Mouse (Mus musculus): ENCODE results near the gene Gm49405. TPM values are rescaled to one million over a fixed set of nuclear protein-coding genes. Genes with fewer than 3 reads are reported as not detected.
A peak's percentile ranks its signal among the peaks of the same experiment; 100 is the strongest.

Gene Gm49405
- polyA plus RNA-seq, 1 experiment from 2014 or later: 4.9 TPM

DNA sequence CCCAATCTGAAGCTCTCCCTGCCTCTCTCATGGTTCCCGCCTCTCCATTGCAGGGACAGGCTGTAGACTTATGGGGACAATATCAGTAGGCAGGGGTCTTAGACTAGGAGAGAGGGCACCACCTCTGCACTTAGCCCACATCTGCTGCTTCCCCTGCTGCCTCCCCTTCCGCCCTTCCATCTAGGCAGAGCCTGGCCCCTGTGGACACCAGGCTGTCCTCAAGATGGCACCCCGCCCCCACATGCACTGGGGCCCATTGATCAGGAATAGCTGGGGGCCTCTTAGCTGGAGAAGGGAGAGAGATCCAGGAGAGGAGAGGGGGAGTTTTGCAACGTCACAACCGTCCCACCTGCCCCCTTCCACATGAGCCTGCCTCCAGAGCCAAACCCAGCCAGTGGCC, 8.0 kb upstream of the Gm49405 start, which contains the start of gene Tbx10:
Gene Tbx10, plus strand, starts transcription at position 337 of the 400 bp plus-strand sequence.
- 48% methylated on average over 5 of the region's 5 CpGs for WGBS
- no peak within 1 kb of the TSS for H3K4me3 ChIP-seq (ENCODE audit: low read depth, low read length)
- no peaks in the 10 kb centered on the region for H3K9me3 ChIP-seq (ENCODE audit: control insufficient read depth, low read length)
- no peaks in the 10 kb centered on the region for H3K27me3 ChIP-seq (ENCODE audit: control insufficient read depth, insufficient read depth, low read length)
- H3K4me1 ChIP-seq (ENCODE audit: control insufficient read depth, insufficient read depth, low read length): no peaks in the 10 kb centered on the region
- H3K4me2 ChIP-seq (ENCODE audit: low read depth, low read length): no peak within 1 kb of the TSS
- no peaks in the 10 kb centered on the region for H3K36me3 ChIP-seq (ENCODE audit: control insufficient read depth, insufficient read depth, low read length)
- H3K9ac ChIP-seq (replicated peaks; ENCODE audit: low read depth, low read length): no peak within 1 kb of the TSS
- no peak within 1 kb of the TSS for H3K27ac ChIP-seq (ENCODE audit: low read depth, low read length)
- ATAC-seq (ENCODE audit: low read depth): no peak

DNA sequence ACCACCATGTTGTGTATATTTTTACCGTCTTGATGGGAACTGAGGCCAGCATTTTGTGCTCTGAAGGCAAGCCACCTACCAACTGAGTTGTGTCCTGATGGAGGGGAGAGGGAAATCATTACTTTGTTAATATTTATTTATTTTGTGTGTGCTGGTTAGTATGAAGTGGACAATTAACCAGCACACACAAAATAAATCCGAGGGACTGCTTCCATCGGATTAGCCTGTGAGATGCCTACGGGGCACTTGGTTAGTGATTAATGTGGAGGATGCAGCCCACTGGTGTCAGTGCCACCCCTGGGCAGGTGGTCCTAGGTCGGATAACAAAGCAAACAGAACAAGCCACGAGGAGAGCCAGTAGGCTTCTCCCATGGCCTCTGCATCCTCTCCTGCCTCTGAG, 5.5 kb upstream of the Gm49405 start:
- Histone ChIP-seq H3K27me3 (ENCODE audit: control insufficient read depth, insufficient read depth, low read length) (no peaks in the 10 kb centered on the region), H3K4me3 (ENCODE audit: low read depth, low read length) (no peak overlapping the region), H3K27ac (ENCODE audit: low read depth, low read length) (no peak overlapping the region), H3K9me3 (ENCODE audit: control insufficient read depth, low read length) (no peaks in the 10 kb centered on the region), H3K9ac (replicated peaks; ENCODE audit: low read depth, low read length) (no peak overlapping the region), H3K4me2 (ENCODE audit: low read depth, low read length) (no peak overlapping the region), H3K36me3 (ENCODE audit: control insufficient read depth, insufficient read depth, low read length) (no peaks in the 10 kb centered on the region), H3K4me1 (ENCODE audit: control insufficient read depth, insufficient read depth, low read length) (no peaks in the 10 kb centered on the region)
- no peak for ATAC-seq (ENCODE audit: low read depth)
- WGBS: 77% methylated on average over 6 of the region's 6 CpGs

DNA sequence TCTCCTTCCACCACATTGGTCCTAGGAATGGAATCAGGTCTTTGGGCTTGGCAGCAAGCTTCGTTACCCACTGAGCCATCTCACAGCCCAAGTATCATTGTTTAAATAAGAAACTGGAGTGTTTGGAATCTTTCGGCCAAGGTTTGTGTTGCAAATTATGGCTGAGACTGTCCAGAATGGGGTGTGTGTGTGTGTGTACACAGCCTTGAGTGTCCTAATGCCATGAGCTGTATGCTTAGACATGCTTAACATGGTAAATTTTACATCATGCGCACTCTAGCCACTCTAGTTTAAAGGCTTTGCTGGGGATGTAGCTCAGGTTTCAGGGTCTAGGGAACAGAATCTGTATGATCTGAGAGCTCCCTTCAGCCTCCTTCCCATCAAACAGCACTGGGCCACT, 4.9 kb upstream of the Gm49405 start:
- no peak overlapping the region for H3K9ac ChIP-seq (replicated peaks; ENCODE audit: low read depth, low read length)
- H3K27ac ChIP-seq (ENCODE audit: low read depth, low read length): no peak overlapping the region
- H3K4me2 ChIP-seq (ENCODE audit: low read depth, low read length): no peak overlapping the region
- 91% methylated on average over 3 of the region's 3 CpGs for WGBS
- no peak overlapping the region for H3K4me3 ChIP-seq (ENCODE audit: low read depth, low read length)
- no peaks in the 10 kb centered on the region for H3K36me3 ChIP-seq (ENCODE audit: control insufficient read depth, insufficient read depth, low read length)
- no peaks in the 10 kb centered on the region for H3K27me3 ChIP-seq (ENCODE audit: control insufficient read depth, insufficient read depth, low read length)
- no peaks in the 10 kb centered on the region for H3K9me3 ChIP-seq (ENCODE audit: control insufficient read depth, low read length)
- no peak for ATAC-seq (ENCODE audit: low read depth)
- H3K4me1 ChIP-seq (ENCODE audit: control insufficient read depth, insufficient read depth, low read length): no peaks in the 10 kb centered on the region

DNA sequence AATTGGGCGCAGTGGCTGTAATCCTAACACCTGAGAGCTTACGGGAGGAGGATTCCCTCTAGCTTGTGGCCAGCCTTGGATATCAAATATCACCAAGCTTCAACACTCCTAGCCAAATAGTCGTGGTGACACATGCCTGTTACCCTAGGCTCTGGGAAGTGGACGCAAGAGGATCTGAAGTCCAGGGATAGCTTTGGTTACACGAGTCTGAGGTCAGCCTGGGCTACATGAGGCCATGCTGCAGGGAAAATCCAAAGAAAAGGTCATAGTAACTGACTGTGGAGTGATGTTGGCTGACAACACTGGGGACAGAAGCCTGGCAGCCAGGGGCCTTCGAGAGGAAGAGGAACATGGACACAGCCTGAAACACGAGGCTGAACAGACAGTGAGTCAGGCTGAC, 4.3 kb upstream of the Gm49405 start:
- Histone ChIP-seq H3K4me2 (ENCODE audit: low read depth, low read length) (no peak overlapping the region), H3K27me3 (ENCODE audit: control insufficient read depth, insufficient read depth, low read length) (no peaks in the 10 kb centered on the region), H3K36me3 (ENCODE audit: control insufficient read depth, insufficient read depth, low read length) (no peaks in the 10 kb centered on the region), H3K4me3 (ENCODE audit: low read depth, low read length) (no peak overlapping the region), H3K27ac (ENCODE audit: low read depth, low read length) (no peak overlapping the region), H3K9ac (replicated peaks; ENCODE audit: low read depth, low read length) (no peak overlapping the region), H3K9me3 (ENCODE audit: control insufficient read depth, low read length) (no peaks in the 10 kb centered on the region), H3K4me1 (ENCODE audit: control insufficient read depth, insufficient read depth, low read length) (peaks cover 2% of the 10 kb centered on the region)
- no peak for ATAC-seq (ENCODE audit: low read depth)
- WGBS: 76% methylated on average over 7 of the region's 7 CpGs

DNA sequence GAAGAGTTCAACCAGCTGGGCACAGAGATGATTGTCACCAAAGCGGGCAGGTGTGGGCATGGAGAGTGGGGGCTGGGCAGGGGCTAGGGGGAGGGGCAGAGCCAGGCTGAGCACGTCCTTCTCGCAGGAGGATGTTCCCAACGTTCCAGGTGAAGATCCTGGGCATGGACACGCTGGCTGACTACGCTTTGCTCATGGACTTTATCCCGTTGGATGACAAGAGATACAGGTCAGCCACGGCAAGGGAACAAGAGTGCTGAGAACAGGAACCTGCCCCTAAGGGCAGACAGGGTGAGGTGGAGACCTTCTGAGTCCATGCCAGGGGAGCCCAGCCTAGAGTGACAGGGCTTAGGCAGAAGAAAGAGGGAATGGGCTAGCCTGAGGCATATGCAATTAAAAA, 3.7 kb upstream of the Gm49405 start:
- no peaks in the 10 kb centered on the region for H3K36me3 ChIP-seq (ENCODE audit: control insufficient read depth, insufficient read depth, low read length)
- no peak overlapping the region for H3K4me3 ChIP-seq (ENCODE audit: low read depth, low read length)
- no peak overlapping the region for H3K4me2 ChIP-seq (ENCODE audit: low read depth, low read length)
- no peak overlapping the region for H3K9ac ChIP-seq (replicated peaks; ENCODE audit: low read depth, low read length)
- WGBS: 87% methylated on average over 8 of the region's 8 CpGs
- no peaks in the 10 kb centered on the region for H3K27me3 ChIP-seq (ENCODE audit: control insufficient read depth, insufficient read depth, low read length)
- peaks cover 7% of the 10 kb centered on the region for H3K4me1 ChIP-seq (ENCODE audit: control insufficient read depth, insufficient read depth, low read length)
- ATAC-seq (ENCODE audit: low read depth): no peak
- H3K9me3 ChIP-seq (ENCODE audit: control insufficient read depth, low read length): no peaks in the 10 kb centered on the region
- no peak overlapping the region for H3K27ac ChIP-seq (ENCODE audit: low read depth, low read length)

DNA sequence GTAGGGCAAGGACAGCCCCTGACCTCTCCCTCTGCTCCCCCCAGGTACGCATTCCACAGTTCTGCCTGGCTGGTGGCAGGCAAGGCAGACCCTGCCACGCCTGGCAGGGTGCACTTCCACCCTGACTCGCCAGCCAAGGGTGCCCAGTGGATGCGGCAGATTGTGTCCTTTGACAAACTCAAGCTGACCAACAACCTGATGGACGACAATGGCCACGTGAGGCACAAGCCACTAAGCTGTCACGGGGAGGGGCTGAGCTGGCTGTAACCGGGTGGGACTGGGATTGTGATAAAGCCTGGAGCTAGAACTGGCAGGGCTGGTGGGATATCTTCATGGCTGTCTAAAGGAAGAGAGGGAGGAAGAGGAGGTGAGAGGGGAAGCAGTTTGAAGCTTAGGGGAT, 3.2 kb upstream of the Gm49405 start:
- Histone ChIP-seq H3K9me3 (ENCODE audit: control insufficient read depth, low read length) (no peaks in the 10 kb centered on the region), H3K9ac (replicated peaks; ENCODE audit: low read depth, low read length) (no peak overlapping the region), H3K4me1 (ENCODE audit: control insufficient read depth, insufficient read depth, low read length) (peaks cover 7% of the 10 kb centered on the region), H3K27me3 (ENCODE audit: control insufficient read depth, insufficient read depth, low read length) (no peaks in the 10 kb centered on the region), H3K4me2 (ENCODE audit: low read depth, low read length) (no peak overlapping the region), H3K27ac (ENCODE audit: low read depth, low read length) (no peak overlapping the region), H3K36me3 (ENCODE audit: control insufficient read depth, insufficient read depth, low read length) (no peaks in the 10 kb centered on the region), H3K4me3 (ENCODE audit: low read depth, low read length) (no peak overlapping the region)
- no peak for ATAC-seq (ENCODE audit: low read depth)
- WGBS: 69% methylated on average over 8 of the region's 8 CpGs

DNA sequence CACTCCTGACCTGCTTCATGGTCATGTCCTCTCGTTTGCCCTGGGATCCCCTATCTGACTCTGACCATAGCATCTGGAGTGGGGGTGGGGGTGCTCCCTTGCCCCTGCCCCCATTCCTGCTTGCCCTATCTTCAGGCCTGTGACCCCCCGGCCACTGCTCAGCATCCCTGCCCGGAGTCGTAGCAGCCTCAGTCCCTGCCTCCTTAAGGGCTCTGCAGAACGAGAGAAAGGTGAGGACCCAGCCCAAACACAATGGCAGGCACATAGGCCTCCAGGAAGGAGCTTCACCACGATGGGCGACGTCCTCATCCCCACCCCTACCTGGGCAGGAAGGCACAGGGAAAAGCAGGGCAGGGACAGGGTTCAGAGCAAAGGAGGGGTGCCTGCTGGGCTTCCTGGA, 2.1 kb upstream of the Gm49405 start:
- H3K27me3 ChIP-seq (ENCODE audit: control insufficient read depth, insufficient read depth, low read length): no peaks in the 10 kb centered on the region
- H3K27ac ChIP-seq (ENCODE audit: low read depth, low read length): no peak overlapping the region
- no peak overlapping the region for H3K4me3 ChIP-seq (ENCODE audit: low read depth, low read length)
- no peaks in the 10 kb centered on the region for H3K9me3 ChIP-seq (ENCODE audit: control insufficient read depth, low read length)
- H3K4me2 ChIP-seq (ENCODE audit: low read depth, low read length): no peak overlapping the region
- H3K9ac ChIP-seq (replicated peaks; ENCODE audit: low read depth, low read length): no peak overlapping the region
- ATAC-seq (ENCODE audit: low read depth): no peak
- H3K4me1 ChIP-seq (ENCODE audit: control insufficient read depth, insufficient read depth, low read length): peaks cover 7% of the 10 kb centered on the region
- no peaks in the 10 kb centered on the region for H3K36me3 ChIP-seq (ENCODE audit: control insufficient read depth, insufficient read depth, low read length)
- 82% methylated on average over 8 of the region's 8 CpGs for WGBS

DNA sequence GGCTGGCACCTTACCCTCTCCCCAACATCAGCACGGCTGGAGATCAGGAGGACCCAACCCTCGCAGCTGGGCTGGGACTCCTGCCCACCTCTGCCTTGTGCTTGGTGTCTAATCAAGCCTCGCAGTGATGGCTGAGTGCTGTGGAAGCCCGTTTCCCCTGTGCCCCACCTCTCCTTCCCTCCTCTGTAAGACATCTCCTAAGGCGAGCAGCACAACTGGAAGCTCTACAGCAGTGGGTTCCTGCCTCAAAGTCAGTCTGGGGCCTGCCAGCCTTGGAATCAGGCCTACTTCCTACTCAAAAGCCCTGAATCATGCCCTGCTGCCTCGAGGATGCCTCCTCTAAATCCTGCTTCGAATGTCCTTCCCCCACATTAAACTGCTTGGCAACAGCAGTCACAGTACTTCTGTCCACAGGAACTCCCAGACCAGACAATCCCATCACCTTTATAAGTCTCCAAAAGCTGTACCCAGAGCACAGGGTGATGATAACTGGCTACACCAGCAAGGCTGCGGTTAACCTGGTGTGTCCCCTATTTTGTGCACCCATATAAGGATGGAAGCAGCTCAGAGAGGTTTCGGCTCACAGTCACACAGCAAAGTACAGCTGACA, 1.2 kb upstream of the Gm49405 start:
- Histone ChIP-seq H3K27me3 (ENCODE audit: control insufficient read depth, insufficient read depth, low read length) (no peaks in the 10 kb centered on the region), H3K9ac (replicated peaks; ENCODE audit: low read depth, low read length) (no peak overlapping the region), H3K4me3 (ENCODE audit: low read depth, low read length) (no peak overlapping the region), H3K9me3 (ENCODE audit: control insufficient read depth, low read length) (no peaks in the 10 kb centered on the region), H3K36me3 (ENCODE audit: control insufficient read depth, insufficient read depth, low read length) (no peaks in the 10 kb centered on the region; the same call in 1 of the 2 replicates), H3K4me2 (ENCODE audit: low read depth, low read length) (peak overlapping the region; percentile 85; the same call in 1 of the 2 replicates), H3K27ac (ENCODE audit: low read depth, low read length) (no peak overlapping the region), H3K4me1 (ENCODE audit: control insufficient read depth, insufficient read depth, low read length) (peaks cover 7% of the 10 kb centered on the region)
- no peak for ATAC-seq (ENCODE audit: low read depth)
- WGBS: 89% methylated on average over 9 of the region's 9 CpGs

DNA sequence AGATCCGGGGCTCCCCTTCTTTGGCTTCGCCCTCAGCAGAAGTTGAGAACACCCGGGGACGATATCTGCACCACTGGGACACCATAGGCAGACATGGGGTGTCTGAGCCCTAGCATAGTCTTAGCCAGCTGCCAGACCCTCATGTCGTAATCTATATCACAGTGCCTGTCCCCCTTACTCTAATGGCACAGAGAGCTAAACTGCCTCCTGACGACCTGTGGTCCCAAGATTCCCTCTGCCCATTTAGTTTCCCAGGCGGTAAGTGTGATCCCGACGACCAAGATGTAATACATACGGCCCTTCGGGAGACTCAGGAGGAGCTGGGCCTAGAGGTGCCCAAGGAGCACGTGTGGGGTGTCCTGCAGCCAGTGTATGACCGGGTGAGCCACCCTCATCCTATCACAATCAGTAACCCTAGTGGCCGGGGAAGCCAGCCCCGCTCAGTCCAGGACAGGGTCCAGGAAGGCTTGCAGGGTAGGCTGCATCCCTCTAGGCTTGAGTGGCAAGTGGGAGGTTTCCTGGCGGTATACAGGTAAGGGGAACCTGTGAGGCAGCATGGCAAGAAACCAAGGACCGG, 611 bp downstream of the Gm49405 start:
- peak overlapping the region; percentile 90 for H3K9ac ChIP-seq (replicated peaks; ENCODE audit: low read depth, low read length)
- H3K4me2 ChIP-seq (ENCODE audit: low read depth, low read length): peak overlapping the region; percentile 85
- H3K4me3 ChIP-seq (ENCODE audit: low read depth, low read length): peak overlapping the region; percentile 69
- ATAC-seq (ENCODE audit: low read depth): peak; percentile 9; the same call in 1 of the 2 replicates
- peak overlapping the region; percentile 95 for H3K27ac ChIP-seq (ENCODE audit: low read depth, low read length)
- peaks cover 7% of the 10 kb centered on the region for H3K4me1 ChIP-seq (ENCODE audit: control insufficient read depth, insufficient read depth, low read length)
- peaks cover under 1% of the 10 kb centered on the region; the same call in 1 of the 2 replicates for H3K36me3 ChIP-seq (ENCODE audit: control insufficient read depth, insufficient read depth, low read length)
- WGBS: 14% methylated on average over 17 of the region's 17 CpGs
- no peaks in the 10 kb centered on the region for H3K9me3 ChIP-seq (ENCODE audit: control insufficient read depth, low read length)
- H3K27me3 ChIP-seq (ENCODE audit: control insufficient read depth, insufficient read depth, low read length): no peaks in the 10 kb centered on the region
